Mouse (Mus musculus): Measurements from ENCODE around the gene Mt2. TPM values are rescaled to one million over a fixed set of nuclear protein-coding genes. Genes with fewer than 3 reads are reported as not detected.

Gene Mt2
- 25.5 and 30.4 TPM in 2 replicates for polyA plus RNA-seq (2012; rRNA removed)

GRCm38 (mm10) chr8:94172075-94172808, at the start of gene Mt2:
TSS of gene Mt2 (plus strand) at chr8:94172664.

GRCm38 (mm10) chr8:94136933-94137332, 35.5 kb upstream of the Mt2 start, which contains the start of gene Mt4:
TSS of gene Mt4 (plus strand) at chr8:94137197.

GRCm38 (mm10) chr8:94152513-94153300, 19.8 kb upstream of the Mt2 start, which contains the start of gene Mt3:
TSS of gene Mt3 (plus strand) at chr8:94152607.

GRCm38 (mm10) chr8:94178857-94179712, 6.6 kb downstream of the Mt2 start, which contains the start of gene Mt1:
TSS of gene Mt1 (plus strand) at chr8:94179082.

GRCm38 (mm10) chr8:94214252-94215173, 42.0 kb downstream of the Mt2 start, which contains the start of gene Nup93:
TSS of gene Nup93 (plus strand) at chr8:94214564.

Other genes with a start within 250 kb of the Mt2 start
- 74.8 and 78.1 TPM in 2 replicates for gene Amfr, start 159.8 kb upstream of the Mt2 start, polyA plus RNA-seq (2012; rRNA removed)
- gene Nudt21, start 135.6 kb upstream of the Mt2 start, polyA plus RNA-seq (2012; rRNA removed): 81.2 and 110 TPM in 2 replicates
- 12.4 and 14.3 TPM in 2 replicates for gene Ogfod1, start 135.5 kb upstream of the Mt2 start, polyA plus RNA-seq (2012; rRNA removed)
- gene Bbs2, start 73.7 kb upstream of the Mt2 start, polyA plus RNA-seq (2012; rRNA removed): 55.0 and 62.2 TPM in 2 replicates
- not detected in 2 replicates for gene Mt4, start 35.5 kb upstream of the Mt2 start, polyA plus RNA-seq (2012; rRNA removed)
- gene Mt3, start 20.1 kb upstream of the Mt2 start, polyA plus RNA-seq (2012; rRNA removed): 148 and 175 TPM in 2 replicates
- 56.7 and 61.3 TPM in 2 replicates for gene Mt1, start 6.4 kb downstream of the Mt2 start, polyA plus RNA-seq (2012; rRNA removed)
- gene Nup93, start 41.9 kb downstream of the Mt2 start, polyA plus RNA-seq (2012; rRNA removed): 66.0 and 67.6 TPM in 2 replicates
- gene Slc12a3, start 156.5 kb downstream of the Mt2 start, polyA plus RNA-seq (2012; rRNA removed): 0.34 and 0.38 TPM in 2 replicates
- gene Herpud1, start 213.8 kb downstream of the Mt2 start, polyA plus RNA-seq (2012; rRNA removed): 52.8 and 60.3 TPM in 2 replicates